Mouse (Mus musculus) liver, embryonic 13.5 days (tissue): ENCODE data around the gene Atg7. TPM values are rescaled to one million over a fixed set of nuclear protein-coding genes. Genes with fewer than 3 reads are reported as not detected.
A peak's percentile ranks its signal among the peaks of the same experiment; 100 is the strongest.

ENCODE experiments used
- ATAC-seq: fragments of 200-750 bp; cut with Nextera tagmentation; 2 replicates; pipeline ENCODE4 v1.8.0; 2017; ENCODE audit warnings: low read depth, mild to moderate bottlenecking, moderate number of reproducible peaks, moderate library complexity
- DNase-seq: peaks from one replicate; pipeline ENCODE4 v3.0.0; 2022
- H3K27ac ChIP-seq: fragments of 300-500 bp; sonication (generic); 2 replicates; pipeline ENCODE4 v1.5.1; 2015; ENCODE audit warnings: moderate library complexity, mild to moderate bottlenecking, inconsistent platforms
- H3K27me3 ChIP-seq: fragments of 300-500 bp; sonication (generic); 2 replicates; pipeline ENCODE4 v1.6.1; 2015; ENCODE audit warnings: mild to moderate bottlenecking, inconsistent platforms
- H3K36me3 ChIP-seq: fragments of 300-500 bp; sonication (generic); 2 replicates; pipeline ENCODE4 v1.6.1; 2015; ENCODE audit warnings: mild to moderate bottlenecking, inconsistent platforms
- H3K4me1 ChIP-seq: fragments of 300-500 bp; sonication (generic); replicated peaks from 2 replicates; pipeline ENCODE4 v1.6.1; 2015; ENCODE audit warnings: inconsistent platforms
- H3K4me2 ChIP-seq: fragments of 300-500 bp; sonication (generic); 2 replicates; pipeline ENCODE4 v1.6.1; 2015; ENCODE audit warnings: inconsistent platforms, mild to moderate bottlenecking, moderate library complexity
- H3K4me3 ChIP-seq: fragments of 300-500 bp; sonication (generic); replicated peaks from 2 replicates; pipeline ENCODE4 v1.5.1; 2015; ENCODE audit warnings: mild to moderate bottlenecking, inconsistent platforms
- H3K9ac ChIP-seq: fragments of 300-500 bp; sonication (generic); 2 replicates; pipeline ENCODE4 v1.6.1; 2015; ENCODE audit warnings: mild to moderate bottlenecking, inconsistent platforms
- H3K9me3 ChIP-seq: fragments of 300-500 bp; sonication (generic); replicated peaks from 2 replicates; pipeline ENCODE4 v1.6.1; 2016; ENCODE audit warnings: inconsistent platforms
- WGBS: fragments of 180-500 bp; shearing (Covaris S2); methylation state at CpG from one replicate; pipeline ENCODE4 v1.1.7; 2015; ENCODE audit not compliant: insufficient replicate concordance; 5-methylcytosine and 5-hydroxymethylcytosine counted together
- polyA plus RNA-seq: library from polyadenylated mRNA; unstranded; fragments of >200 nt; fragmentation: Nextera tagmentation; extraction: Ambion mirVana; gene quantifications from 2 replicates; pipeline ENCODE4 v1.2.1, GENCODE M21; 2015

Atg7 gene
- polyA plus RNA-seq, 1 experiment from 2014 or later, result 12.5 TPM

GRCm38 (mm10) chr6:114860677-114861568 lies 218.0 kb downstream of the Atg7 start:
- DNase-seq (no peak), ATAC-seq (no peak)
- Histone ChIP-seq H3K4me3 (no peak overlapping the region), H3K27ac (no peak overlapping the region), H3K9me3 (no peaks in the 10 kb centered on the region), H3K4me1 (peaks cover 11% of the 10 kb centered on the region), H3K9ac (no peak overlapping the region), H3K27me3 (no peaks in the 10 kb centered on the region), H3K36me3 (peaks cover 49% of the 10 kb centered on the region), H3K4me2 (no peak overlapping the region)
- WGBS, result 82% methylated on average over 14 of the region's 14 CpGs

DNA sequence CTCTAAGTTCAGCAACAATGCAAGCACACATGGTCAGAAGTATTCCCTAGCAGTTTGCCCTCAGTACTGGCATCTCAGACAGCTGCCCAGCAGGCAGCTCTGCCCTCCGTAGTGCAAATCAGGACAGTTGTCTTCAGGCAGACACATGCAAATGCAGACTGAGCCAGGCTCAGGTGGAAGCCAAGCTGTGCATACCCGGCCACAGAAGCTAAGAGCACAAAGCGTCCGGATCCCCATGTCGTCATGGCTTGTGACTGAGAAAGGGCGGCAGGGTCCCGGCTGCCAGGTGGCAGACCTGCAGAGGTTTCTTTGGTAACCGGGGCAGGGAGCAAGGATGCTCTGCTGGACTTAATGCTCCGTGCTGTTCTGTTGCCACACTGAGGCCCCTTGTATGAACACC lies 218.7 kb downstream of the Atg7 start:
- no peak overlapping the region for H3K27ac ChIP-seq
- no peaks in the 10 kb centered on the region for H3K27me3 ChIP-seq
- H3K9me3 ChIP-seq, result no peaks in the 10 kb centered on the region
- H3K4me2 ChIP-seq, result no peak overlapping the region
- peaks cover 49% of the 10 kb centered on the region for H3K36me3 ChIP-seq
- H3K9ac ChIP-seq, result no peak overlapping the region
- 83% methylated on average over 9 of the region's 9 CpGs for WGBS
- ATAC-seq (no peak), DNase-seq (no peak)
- no peak overlapping the region for H3K4me3 ChIP-seq
- H3K4me1 ChIP-seq, result peaks cover 17% of the 10 kb centered on the region

DNA sequence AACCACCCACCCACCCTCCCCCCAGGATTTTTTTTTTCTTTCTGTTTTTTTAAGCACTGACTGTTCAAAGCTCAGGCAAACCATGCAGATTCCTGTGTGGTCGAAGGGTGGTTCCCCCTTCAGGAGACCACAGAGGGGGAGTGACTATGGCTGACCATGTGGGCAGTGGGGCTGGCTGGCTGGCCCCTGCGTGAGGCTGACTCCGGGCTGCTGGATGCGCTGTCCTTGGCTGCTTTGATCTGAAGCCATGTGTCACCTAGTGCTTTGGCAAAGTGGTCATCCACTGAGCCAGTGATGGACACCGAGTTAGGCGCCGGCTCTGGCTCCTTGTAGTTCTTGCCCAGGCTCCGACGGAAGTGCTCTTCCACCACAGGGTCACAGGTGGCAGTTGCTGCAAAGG lies 219.1 kb downstream of the Atg7 start:
- Histone ChIP-seq H3K27ac (no peak overlapping the region), H3K27me3 (no peaks in the 10 kb centered on the region), H3K9ac (no peak overlapping the region), H3K4me2 (no peak overlapping the region), H3K9me3 (no peaks in the 10 kb centered on the region), H3K4me3 (no peak overlapping the region), H3K36me3 (peaks cover 49% of the 10 kb centered on the region), H3K4me1 (peaks cover 19% of the 10 kb centered on the region)
- DNase-seq (no peak), ATAC-seq (no peak)
- WGBS, result 76% methylated on average over 9 of the region's 9 CpGs

DNA sequence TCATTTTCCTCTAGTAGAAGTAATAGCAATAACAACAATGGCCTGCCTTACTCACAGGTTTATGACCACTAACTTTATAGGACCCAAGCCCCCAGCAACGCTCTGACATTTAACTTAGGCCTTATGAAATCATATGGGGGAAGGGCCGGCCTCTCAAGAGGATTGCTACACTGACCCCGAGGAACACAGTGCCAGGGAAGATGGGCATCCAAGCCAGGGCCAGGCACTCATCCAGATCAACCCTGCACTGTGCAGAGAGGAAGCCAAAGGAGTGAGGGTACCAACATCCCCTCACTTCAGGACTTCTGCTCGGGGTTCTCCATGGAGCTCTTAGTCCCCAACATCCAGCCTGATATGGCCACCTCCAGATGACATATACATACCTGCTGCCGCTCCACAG lies 220.6 kb downstream of the Atg7 start:
- no peak overlapping the region for H3K9ac ChIP-seq
- H3K4me1 ChIP-seq, result peaks cover 20% of the 10 kb centered on the region
- 76% methylated on average over 5 of the region's 5 CpGs for WGBS
- peaks cover 49% of the 10 kb centered on the region for H3K36me3 ChIP-seq
- H3K4me3 ChIP-seq, result no peak overlapping the region
- no peak overlapping the region for H3K4me2 ChIP-seq
- H3K27ac ChIP-seq, result no peak overlapping the region
- no peaks in the 10 kb centered on the region for H3K27me3 ChIP-seq
- no peak for ATAC-seq
- DNase-seq, result no peak
- H3K9me3 ChIP-seq, result no peaks in the 10 kb centered on the region

DNA sequence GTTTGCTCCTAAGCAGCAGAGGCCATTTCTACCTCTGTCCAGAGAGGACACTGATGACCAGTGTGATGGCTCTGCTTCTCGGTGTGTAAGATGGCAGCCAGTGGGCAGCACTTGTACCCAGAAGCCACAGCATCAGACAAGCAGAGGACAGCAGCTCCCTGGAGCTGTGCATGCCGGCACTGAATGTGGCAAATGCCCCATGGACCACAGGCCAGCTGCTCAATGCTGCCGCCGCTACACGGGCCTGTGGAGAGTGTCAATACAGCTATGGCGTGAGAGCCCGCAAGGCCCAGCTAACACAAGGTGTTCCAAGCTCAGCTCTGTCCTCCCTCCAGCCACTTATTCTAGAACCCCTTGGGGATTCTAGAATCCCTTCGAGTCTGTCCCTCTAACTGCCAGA lies 221.5 kb downstream of the Atg7 start:
- Histone ChIP-seq H3K4me2 (no peak overlapping the region), H3K27ac (no peak overlapping the region), H3K9me3 (no peaks in the 10 kb centered on the region), H3K4me1 (peaks cover 29% of the 10 kb centered on the region), H3K9ac (no peak overlapping the region), H3K36me3 (peaks cover 46% of the 10 kb centered on the region), H3K4me3 (no peak overlapping the region), H3K27me3 (no peaks in the 10 kb centered on the region)
- ATAC-seq (no peak), DNase-seq (no peak)
- 84% methylated on average over 8 of the region's 8 CpGs for WGBS

DNA sequence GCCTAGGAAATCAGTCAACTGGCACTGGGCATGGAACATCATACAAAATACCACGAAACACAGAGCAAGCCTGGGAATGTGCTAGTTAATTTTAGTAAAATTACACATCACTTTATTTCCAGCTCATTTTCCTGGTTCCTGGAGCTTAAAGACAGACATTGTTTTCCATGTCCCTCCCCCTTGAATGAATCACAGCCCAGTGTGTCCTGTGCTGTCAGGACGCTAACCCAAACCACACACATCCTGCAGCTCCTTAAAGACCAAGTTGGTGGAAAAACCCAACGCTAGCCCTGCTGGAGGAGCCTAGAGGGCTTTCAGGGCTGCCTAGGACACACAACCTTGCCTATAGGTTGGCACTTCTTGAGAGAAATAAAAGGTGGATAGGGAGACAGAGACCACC lies 223.2 kb downstream of the Atg7 start:
- Histone ChIP-seq H3K4me2 (no peak overlapping the region), H3K9me3 (no peaks in the 10 kb centered on the region), H3K27me3 (no peaks in the 10 kb centered on the region), H3K4me1 (peaks cover 39% of the 10 kb centered on the region), H3K27ac (no peak overlapping the region), H3K36me3 (peaks cover 36% of the 10 kb centered on the region), H3K4me3 (no peak overlapping the region), H3K9ac (no peak overlapping the region)
- DNase-seq, result no peak
- WGBS, result 62% methylated on average over 3 of the region's 3 CpGs
- no peak for ATAC-seq

DNA sequence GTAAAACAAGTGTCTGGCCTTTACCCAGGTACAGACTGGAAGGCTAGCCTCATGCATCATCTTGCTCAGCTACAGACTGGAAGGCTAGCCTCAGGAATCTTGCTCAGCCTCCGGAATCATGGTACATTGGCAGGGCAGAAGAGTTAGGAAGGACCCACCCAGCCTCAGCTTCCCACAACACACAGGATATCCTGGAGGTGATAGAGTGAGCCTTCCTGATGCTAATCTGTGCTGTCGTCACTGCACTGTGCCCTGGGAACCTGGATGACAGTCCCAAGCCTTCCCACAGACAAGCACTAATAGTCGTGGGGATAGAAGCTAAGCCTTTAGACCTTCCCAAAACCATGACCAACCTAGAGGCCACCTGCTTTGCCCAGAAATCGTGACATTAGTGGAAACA lies 223.7 kb downstream of the Atg7 start:
- DNase-seq (no peak), ATAC-seq (no peak)
- peaks cover 36% of the 10 kb centered on the region for H3K36me3 ChIP-seq
- H3K9me3 ChIP-seq, result no peaks in the 10 kb centered on the region
- H3K4me3 ChIP-seq, result no peak overlapping the region
- H3K27ac ChIP-seq, result no peak overlapping the region
- peaks cover 39% of the 10 kb centered on the region for H3K4me1 ChIP-seq
- no peaks in the 10 kb centered on the region for H3K27me3 ChIP-seq
- H3K9ac ChIP-seq, result no peak overlapping the region
- WGBS, result 47% methylated on average over 4 of the region's 4 CpGs
- H3K4me2 ChIP-seq, result no peak overlapping the region

GRCm38 (mm10) chr6:114868656-114869055 lies 225.8 kb downstream of the Atg7 start:
- Histone ChIP-seq H3K4me1 (peaks cover 43% of the 10 kb centered on the region), H3K9ac (no peak overlapping the region), H3K4me3 (no peak overlapping the region), H3K9me3 (no peaks in the 10 kb centered on the region), H3K27ac (no peak overlapping the region), H3K27me3 (no peaks in the 10 kb centered on the region), H3K4me2 (no peak overlapping the region), H3K36me3 (peaks cover 16% of the 10 kb centered on the region; the same call in 1 of the 2 replicates)
- DNase-seq, result no peak
- ATAC-seq, result no peak
- WGBS, result 75% methylated on average over 7 of the region's 7 CpGs

GRCm38 (mm10) chr6:114869501-114870076 lies 226.7 kb downstream of the Atg7 start:
- WGBS, result 73% methylated on average over 6 of the region's 6 CpGs
- Histone ChIP-seq H3K4me1 (peaks cover 51% of the 10 kb centered on the region), H3K9ac (no peak overlapping the region), H3K4me2 (no peak overlapping the region), H3K9me3 (no peaks in the 10 kb centered on the region), H3K27me3 (no peaks in the 10 kb centered on the region), H3K36me3 (peaks cover 7% of the 10 kb centered on the region; the same call in 1 of the 2 replicates), H3K27ac (no peak overlapping the region), H3K4me3 (no peak overlapping the region)
- DNase-seq (no peak), ATAC-seq (no peak)

GRCm38 (mm10) chr6:114871010-114871660 lies 228.2 kb downstream of the Atg7 start:
- DNase-seq (no peak), ATAC-seq (no peak)
- Histone ChIP-seq H3K27ac (no peak overlapping the region), H3K4me3 (no peak overlapping the region), H3K9me3 (no peaks in the 10 kb centered on the region), H3K36me3 (peaks cover 7% of the 10 kb centered on the region; the same call in 1 of the 2 replicates), H3K4me1 (peaks cover 65% of the 10 kb centered on the region), H3K9ac (no peak overlapping the region), H3K27me3 (no peaks in the 10 kb centered on the region), H3K4me2 (no peak overlapping the region)
- WGBS, result 79% methylated on average over 14 of the region's 14 CpGs

DNA sequence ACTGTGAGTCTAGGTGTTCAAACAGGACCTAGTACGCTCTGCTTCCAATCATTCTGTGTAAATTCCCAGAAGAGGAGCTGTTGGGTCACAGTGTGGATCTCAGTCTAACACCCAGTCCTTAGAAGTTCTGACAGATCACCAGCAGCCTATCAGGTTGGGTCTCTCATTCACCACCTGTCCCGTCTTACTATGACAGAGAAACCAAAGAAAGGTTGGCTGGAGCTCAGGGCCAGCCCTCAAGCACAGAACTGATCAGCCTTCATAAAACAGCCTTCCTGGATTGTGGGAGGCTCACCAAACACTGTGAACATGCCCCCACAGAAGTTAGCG lies 230.9 kb downstream of the Atg7 start:
- no peak for ATAC-seq
- Histone ChIP-seq H3K4me2 (peak overlapping the region; percentile 85), H3K9me3 (no peaks in the 10 kb centered on the region), H3K4me3 (peak overlapping the region; percentile 64), H3K9ac (peak overlapping the region; percentile 77), H3K36me3 (peaks cover 7% of the 10 kb centered on the region; the same call in 1 of the 2 replicates), H3K4me1 (peaks cover 82% of the 10 kb centered on the region), H3K27me3 (no peaks in the 10 kb centered on the region), H3K27ac (peak overlapping the region; percentile 90)
- no peak for DNase-seq
- 55% methylated on average over 3 of the region's 3 CpGs for WGBS
